Mouse (Mus musculus) thymus, postnatal 25 days (tissue): ENCODE results near the gene Shroom2.

ENCODE experiments used
- DNase-seq: peaks from one replicate; pipeline ENCODE4 v3.0.0; 2022

Shroom2 gene

DNA sequence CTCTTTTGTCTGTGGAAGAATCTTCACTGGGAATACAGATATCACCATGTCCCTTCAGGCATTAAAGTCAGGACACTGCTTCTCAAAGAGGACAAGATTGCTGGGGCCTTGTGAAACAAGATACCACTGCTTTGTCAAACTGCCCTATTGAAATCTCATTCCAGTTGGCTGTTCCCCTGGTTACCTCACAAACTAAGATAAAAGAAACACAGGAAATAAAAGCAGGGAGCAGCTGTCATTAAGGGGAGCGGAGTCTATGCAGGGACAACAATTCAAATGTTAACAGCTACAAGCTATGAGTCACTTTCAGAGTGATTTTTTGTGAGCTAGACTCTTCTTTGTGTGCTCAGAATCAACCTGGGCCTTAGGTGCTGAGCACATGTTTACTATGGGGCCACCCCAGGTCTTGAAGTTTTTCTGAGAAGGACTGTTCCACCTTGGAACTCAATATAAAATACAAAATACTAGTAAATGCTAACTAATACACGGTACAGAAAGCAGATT, 78.4 kb downstream of the Shroom2 start:
- DNase-seq = no peak

DNA sequence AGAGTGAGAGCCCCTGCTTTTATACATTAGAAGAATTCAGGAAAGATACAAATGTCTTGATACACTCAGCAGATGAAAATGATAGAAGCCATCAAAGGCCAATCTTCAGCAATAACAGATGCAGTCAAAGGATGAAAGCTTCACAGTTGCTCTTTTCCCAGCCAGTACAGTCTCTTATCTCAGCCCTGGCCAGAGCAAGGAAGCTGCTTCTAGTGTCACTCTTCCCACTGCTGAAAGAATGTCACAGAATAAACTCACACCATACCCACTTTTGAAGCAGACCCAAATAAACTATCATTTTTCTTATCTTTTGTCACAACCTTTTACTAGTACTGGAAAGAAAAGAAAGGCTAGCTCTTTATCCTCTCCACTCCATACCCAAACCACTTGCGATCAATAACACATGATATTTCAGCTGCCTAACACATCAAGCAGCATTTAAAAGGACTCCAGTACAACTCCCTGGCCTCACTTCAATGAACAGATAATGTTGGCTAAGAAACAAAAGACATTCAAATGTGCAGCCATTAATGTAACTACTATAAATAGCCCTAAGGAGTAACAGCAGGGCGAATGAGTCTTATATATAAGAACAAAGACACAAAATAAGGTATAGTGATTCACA, 90.0 kb downstream of the Shroom2 start:
- DNase-seq = no peak

DNA sequence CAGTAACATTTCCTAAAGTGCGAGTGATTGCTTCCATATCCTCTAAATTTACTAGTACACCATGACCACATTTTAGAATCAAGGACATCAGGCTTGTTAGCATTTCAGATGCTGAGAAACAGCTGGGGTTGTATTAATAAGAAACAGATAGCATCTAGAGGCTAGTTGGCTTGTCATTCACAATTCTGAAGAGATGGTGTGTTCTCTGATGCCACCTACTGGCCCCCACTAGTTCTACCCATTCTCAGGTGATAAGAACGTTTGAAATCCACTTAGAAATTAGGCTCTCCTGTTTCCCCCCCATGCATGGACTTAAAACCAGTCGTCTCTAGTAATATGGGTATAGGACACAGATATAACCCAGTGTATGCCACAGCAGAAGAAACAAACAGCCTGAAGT, 92.9 kb downstream of the Shroom2 start:
- no peak for DNase-seq

DNA sequence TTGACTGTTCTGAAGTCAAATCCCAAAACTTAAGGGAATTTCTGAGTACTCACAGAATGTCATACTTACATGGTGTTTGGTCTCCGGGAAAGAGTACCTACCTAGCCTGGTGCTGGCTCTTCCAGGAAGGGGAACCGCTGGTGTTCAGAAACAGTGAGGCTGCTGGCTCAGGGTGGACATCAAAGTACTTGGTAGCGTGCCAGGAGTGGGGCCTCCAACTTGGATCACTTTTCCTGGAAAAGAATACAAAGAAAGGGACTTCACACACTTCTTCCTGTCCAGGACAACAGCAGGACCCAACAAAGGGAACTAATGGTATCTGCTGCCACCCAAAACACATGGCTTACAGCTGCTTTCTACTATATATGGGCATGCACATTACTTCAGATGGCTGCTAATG, 95.8 kb downstream of the Shroom2 start:
- no peak for DNase-seq

DNA sequence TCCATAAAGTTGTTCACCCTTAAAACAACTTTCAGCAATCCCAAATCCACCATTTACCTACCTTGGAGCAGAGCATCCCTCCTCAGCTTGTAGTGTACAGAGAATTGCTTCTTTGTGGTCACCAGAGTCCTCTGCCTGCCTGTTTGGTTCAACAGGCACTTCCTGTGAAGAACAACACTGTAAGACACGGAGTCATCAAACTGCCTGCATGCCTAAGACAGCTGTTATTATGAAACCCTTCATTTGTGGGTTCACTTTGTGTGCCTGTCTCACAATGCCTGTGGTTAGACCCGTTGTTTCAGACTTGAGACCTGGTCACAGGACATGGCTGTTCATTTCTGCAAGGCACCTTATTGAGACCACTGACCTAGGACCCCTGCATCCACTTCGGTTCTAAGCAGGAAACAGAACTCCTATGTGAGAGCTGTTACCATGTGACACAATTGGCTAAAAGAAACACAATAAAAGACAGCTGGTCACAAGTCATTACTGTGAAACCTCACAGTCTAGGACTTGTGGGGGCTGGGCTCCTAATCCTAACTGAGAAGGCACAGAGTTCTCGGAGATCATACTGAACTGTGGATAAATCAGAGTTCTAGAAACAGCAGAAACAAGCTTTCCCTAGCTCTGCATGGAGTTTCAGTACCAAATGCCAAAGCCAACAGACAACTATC, 111.8 kb downstream of the Shroom2 start:
- no peak for DNase-seq

DNA sequence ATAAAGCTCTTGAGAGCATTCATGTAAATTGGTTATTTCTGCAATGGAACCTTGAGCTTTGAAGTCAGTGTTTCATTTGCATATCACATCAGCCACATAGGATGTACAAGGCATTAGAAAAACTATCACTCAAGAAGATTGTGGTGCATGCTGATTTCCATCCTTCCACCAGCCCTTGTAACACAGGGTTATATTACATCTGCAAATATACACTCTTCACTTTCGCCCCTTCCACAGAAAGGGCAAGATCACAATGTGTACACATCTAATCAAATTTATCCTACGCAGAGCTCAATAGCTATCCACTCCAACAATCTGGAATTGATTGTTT, 112.7 kb downstream of the Shroom2 start:
- DNase-seq = no peak

DNA sequence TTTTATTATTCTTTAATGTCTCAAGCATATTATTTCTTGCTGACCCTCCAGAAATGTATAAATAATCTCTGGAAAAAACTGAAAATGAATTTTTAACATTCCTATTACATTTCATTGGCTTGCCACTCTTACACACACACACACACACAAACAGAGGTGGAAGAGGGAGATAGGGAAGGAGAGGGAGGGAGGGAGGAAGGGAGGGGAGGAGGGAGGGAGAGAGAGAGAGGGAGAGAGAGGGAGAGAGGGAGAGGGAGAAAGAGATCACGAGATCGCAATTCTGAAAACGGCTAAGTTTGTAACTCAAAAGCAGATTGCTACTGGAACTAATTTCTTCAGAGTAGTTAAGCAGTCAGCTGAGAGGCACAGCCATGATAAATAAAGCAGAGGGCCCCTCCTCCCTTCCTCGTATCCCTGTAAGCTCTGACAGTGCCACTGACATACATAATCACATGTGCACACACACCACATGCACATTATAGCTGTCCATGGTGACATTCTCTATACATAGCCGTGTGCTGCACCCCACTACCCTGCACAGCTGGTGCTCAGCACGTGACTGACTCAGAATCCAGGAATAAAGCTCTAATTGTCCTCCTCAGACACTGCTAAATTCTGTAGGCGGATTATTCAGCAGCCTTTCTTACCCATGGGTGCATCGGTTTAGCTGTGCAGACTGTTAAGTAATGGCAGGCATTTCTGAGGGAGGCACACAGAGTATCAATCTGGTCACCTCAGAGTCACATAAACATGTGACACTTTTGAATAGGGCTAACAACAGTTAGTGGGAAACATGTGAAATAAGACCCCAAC, 113.3 kb downstream of the Shroom2 start:
- DNase-seq = no peak

DNA sequence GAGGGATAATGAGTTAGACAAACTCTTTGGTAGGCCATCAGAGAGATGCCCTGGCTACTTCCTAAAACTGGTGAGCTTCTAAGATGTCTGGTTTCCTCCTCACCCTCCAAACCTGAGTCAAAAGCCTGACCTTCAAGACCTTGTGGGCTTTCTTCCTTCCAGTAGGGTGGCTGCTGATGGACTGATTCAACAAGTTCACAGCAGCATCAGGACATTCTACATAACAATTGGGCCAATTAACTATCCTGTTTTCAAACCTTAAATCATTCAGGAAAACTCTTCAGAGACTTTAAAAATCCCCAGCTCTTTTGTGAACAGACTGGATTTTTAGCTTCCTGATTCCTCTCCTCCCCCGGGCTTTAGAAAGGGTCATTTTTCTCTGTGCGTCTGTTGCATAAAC, 116.6 kb downstream of the Shroom2 start:
- no peak for DNase-seq

DNA sequence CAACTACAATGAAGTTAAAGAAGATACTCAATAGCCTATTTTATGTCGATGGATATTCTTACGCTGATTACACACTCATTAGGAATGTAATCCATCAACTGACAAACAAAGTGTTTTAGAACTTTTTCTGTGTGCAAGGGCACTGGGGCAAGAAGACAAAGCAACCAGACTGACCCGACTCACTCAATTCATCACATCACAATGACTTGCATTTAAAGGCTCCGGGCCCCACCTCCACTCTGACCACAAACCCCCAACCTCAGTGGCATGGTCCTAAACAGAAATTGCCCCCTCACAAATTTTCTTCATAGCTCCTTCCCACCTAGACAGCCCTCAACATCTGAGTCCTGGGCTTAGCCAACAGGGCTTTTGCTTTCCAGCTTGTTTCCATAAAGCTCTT, 124.4 kb downstream of the Shroom2 start:
- DNase-seq = no peak

DNA sequence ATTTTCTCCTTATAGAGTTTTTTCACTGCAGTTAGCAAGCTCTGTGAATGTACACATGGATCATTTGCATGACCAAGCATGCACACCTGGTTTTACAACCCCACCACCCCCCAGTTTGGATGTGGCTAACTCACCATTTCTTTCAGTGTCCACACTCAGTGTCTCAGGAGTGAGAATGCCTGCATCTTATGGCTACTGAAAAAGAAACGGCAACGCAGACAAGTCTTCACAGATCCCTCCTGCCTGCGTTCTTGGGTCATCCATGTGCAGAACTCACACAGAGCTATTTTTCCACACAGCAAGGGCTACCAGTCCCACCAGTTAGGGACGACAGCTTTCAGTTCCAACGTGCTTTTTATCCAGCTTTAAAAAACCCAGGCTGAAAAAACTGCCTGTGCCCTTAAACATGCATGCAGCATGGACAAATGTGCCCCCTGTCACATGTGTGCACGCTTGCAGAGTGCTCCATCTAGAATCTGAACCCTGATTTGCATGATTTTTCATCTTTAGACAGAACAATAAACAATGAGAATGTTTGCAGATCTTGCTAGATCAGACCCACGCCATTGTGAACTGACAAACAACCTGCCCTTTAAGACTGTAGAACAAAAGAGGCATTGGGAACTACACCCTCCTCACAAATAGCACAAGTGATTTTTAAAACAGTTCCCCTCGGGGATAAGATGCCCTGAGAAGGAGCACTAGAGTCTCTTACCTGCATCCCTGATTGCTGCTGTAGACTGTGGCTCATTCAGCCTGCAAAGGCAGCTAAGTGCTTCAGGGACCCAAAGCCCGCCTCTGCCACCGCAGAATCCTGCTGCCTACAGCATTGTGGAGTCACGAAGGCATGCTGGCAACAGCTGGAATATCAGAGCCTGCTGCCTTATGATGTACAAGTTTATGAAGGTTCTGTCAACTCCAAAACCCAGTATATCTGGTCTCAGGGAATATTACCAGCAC, 125.3 kb downstream of the Shroom2 start:
- no peak for DNase-seq

DNA sequence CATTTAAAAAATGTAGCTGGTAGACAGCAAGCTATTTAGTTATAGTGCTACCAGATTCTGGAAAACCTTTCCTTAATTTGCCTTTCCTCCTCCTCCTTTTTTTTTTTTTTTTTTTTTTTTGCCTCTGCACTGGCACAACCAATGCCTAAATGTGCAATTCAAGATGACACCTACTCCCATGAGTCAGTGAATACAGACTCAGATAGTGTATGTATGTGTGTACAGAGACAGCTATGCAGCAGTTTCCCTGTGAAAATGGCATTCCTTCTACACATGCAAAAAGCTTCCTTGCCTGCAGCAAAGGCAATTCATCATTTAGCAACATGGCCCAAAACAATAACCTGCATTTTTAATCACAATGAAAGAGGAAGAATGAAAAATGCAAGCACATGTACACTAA, 126.1 kb downstream of the Shroom2 start:
- no peak for DNase-seq

DNA sequence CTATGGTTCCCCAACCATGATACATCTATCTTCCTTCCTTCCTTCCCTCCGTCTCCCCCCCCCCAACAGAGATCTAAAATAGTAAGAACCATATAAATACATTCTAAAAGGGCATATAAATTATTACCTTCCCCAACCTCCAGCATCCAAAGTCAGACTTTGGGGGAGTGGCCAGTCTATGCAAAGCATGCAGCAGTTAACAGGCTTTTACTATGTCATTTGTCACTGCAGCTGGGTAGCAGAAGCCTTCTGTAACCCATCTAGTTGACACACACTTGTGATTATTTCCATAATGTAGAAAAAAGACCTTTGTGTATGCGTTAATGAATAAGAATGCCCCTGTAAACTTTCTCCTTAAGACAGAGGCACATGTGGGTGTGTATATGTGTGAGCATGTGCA, 126.6 kb downstream of the Shroom2 start:
- no peak for DNase-seq

DNA sequence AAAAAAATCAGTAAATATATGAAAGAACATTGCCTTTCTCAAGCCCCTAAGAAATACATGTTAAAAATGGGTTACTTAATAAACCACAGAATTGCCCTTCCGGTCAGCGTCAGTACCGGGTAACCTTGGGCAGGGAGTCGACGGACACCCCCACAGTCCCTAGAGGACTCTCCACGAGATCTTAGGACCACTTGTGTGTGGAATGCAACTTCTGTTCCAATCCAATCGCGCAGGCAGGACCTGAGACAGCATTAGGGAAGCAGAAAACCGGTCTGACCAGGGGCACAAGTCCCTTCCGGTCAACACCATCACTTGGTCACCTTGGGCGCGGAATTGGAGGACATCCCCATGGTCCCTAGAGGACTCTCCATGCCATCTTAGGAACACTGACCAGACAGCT, 133.9 kb downstream of the Shroom2 start:
- DNase-seq = no peak

DNA sequence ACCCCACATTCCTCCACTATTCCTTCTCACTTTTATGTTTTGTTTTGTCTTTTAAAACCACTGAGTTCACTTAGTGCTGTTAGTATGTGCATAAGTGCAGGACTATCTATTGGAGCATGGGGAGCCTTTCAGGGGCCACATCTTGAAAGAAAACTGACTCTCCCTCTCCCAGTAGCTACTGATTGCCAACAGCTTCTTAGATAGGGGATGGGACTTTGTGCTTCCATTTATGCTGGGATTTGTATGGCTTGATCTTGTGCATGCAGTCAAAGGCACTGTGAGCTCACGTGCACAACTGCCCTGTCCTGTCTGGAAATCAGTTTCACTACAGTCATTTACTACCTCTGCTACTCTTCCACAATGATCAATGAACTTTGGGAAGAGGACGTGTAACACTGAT, 147.9 kb downstream of the Shroom2 start:
- no peak for DNase-seq

DNA sequence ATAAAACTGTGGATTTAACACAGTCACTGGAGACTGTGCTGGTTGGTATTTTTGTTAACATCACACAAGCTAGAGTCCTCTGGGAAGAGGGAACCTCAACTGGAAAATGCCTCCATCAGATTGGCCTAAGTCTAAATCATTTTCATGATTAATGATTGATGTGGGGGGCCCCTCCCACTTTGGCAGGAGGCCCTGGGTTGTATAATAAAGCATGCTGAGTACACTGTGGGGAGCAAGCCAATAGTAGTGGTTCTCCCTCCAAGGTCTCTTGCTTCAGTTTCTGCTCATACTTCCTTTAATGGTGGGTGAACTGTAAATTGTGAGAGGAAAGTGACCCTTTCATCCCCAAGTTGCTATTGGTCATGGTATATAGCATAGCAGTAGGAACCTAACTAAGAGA, 148.3 kb downstream of the Shroom2 start:
- no peak for DNase-seq

DNA sequence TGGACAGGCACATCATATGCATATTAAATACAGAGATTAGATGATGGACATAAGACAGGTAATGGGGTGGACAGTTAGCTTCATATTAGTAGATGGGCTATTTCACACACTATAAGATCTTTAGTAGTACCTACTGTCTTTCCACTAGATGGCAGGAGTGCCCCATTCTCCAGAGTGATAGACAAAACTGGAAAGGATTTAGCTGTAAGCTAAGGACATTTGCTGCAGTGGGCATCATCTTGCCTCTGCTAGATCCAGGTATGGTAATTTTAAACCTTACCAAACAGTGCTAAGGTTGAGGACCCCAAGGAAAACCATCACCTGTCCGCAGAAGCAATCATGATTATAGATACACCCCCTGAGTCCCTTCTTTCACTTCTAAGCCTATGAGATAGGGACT, 150.8 kb downstream of the Shroom2 start:
- no peak for DNase-seq

DNA sequence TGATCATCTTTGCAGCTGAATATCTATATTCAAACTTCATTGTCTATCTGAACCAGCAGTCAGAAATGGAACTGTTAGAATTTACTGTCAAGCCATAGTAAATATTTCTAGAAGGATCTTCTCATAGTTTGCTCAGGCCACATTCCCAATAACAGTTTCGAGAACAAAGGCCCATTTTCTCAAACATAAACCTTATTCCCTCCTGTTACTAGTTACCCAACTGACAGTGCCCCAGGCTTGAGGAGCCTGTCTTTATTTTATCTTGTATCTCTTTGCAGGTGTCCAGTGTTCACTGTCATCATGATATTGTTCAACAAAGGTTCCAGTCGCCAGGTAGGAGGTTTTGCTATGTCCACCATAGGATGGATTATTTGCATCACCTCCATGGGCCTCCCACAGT, 206.2 kb downstream of the Shroom2 start, which contains the start of gene Cldn34a:
Gene Cldn34a (plus strand): TSS at position 301 of the 400 bp plus-strand sequence.
- no peak for DNase-seq
